In the genomic region with DNA sequence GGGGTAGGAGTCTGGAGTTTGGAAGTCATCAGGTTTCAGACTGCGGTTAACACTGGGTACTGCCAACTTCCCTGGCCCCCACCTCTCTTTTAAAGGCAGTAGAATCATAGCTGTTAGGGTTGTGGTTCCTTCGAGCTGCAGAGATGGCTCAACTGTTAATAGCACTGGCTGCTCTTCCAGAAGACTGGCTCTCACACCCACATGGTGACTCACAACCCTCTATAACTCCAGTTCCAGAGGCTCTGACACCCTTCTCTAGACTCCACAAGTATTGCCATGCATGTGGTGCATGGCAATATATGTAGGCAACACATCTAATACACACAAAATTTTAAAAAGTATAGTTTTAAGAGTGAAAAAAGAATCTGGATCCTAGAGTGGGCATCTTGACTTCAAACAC, we compare ENCODE assay signal across 20 mouse cellular contexts.
DNase-seq lines count a peak whose midpoint lies in the region; ATAC-seq and TF ChIP-seq lines count a peak whose summit lies in the region.
"Had no signal": no experiment of that assay in that cellular context is flagged by ENCODE, and none has a peak within 500 bp of the region (broad histone marks: within the 10 kb centered on the region; RNA-seq: fewer than 3 reads in every experiment).

No protein-coding gene starts in this region.

- WGBS in heart, embryonic 16.5 days, result 73% methylated on average over 2 of the region's 2 CpGs
- WGBS in lung, postnatal 0 days, result 60% methylated on average over 2 of the region's 2 CpGs
- 50% methylated on average over 2 of the region's 2 CpGs for WGBS in lung, adult 2 months
- 90% methylated on average over 2 of the region's 2 CpGs for WGBS in limb, embryonic 10.5 days

- peak overlapping the region; percentile 52 for H3K27ac ChIP-seq in heart, embryonic 16.5 days (ENCODE audit: low read length)
- H3K27ac ChIP-seq in lung, postnatal 0 days (ENCODE audit: low read length), result peak overlapping the region; percentile 34; the same call in 1 of the 2 replicates
- 0 out of 2 replicates have a peak overlapping the region, but pooled peaks have one; percentile 9 for H3K27ac ChIP-seq in limb, embryonic 10.5 days
- H3K27ac ChIP-seq: embryonic facial prominence, embryonic 12.5 days; hindbrain, embryonic 15.5 days; limb, embryonic 15.5 days; midbrain, embryonic 13.5 days; neural tube, embryonic 15.5 days had no signal

- no peaks in the 10 kb centered on the region for H3K36me3 ChIP-seq in heart, embryonic 16.5 days (ENCODE audit: control insufficient read depth, insufficient read depth)
- no peaks in the 10 kb centered on the region for H3K36me3 ChIP-seq in lung, postnatal 0 days (ENCODE audit: insufficient read depth, low read length)
- no peaks in the 10 kb centered on the region for H3K36me3 ChIP-seq in limb, embryonic 10.5 days
- H3K36me3 ChIP-seq: embryonic facial prominence, embryonic 12.5 days; hindbrain, embryonic 15.5 days; limb, embryonic 15.5 days; midbrain, embryonic 13.5 days; neural tube, embryonic 15.5 days had no signal

- TF ChIP-seq CTCF in lung, postnatal 0 days (IDR thresholded peaks at IDR 0.05), result no peak
- TF ChIP-seq CTCF in lung, adult 2 months (IDR thresholded peaks at IDR 0.05; ENCODE audit: insufficient read depth, low read length), result no peak
- TF ChIP-seq CTCF in Patski (IDR thresholded peaks at IDR 0.05), result no peak

- no peaks in the 10 kb centered on the region for H3K9me3 ChIP-seq in heart, embryonic 16.5 days (replicated peaks; ENCODE audit: control insufficient read depth, low read length)
- no peaks in the 10 kb centered on the region for H3K9me3 ChIP-seq in lung, postnatal 0 days (ENCODE audit: low read length)
- no peaks in the 10 kb centered on the region for H3K9me3 ChIP-seq in limb, embryonic 10.5 days (replicated peaks)
- H3K9me3 ChIP-seq: embryonic facial prominence, embryonic 12.5 days; hindbrain, embryonic 15.5 days; limb, embryonic 15.5 days; midbrain, embryonic 13.5 days; neural tube, embryonic 15.5 days had no signal

- no peak for TF ChIP-seq POLR2A in lung, adult 2 months (IDR thresholded peaks at IDR 0.05; ENCODE audit: borderline replicate concordance, extremely low read depth, low read depth, low read length)

- no peak for TF ChIP-seq EP300 in lung, postnatal 0 days (IDR thresholded peaks at IDR 0.05)

- no peak overlapping the region for H3K4me2 ChIP-seq in heart, embryonic 16.5 days (ENCODE audit: low read depth, low read length)
- no peak overlapping the region for H3K4me2 ChIP-seq in lung, postnatal 0 days (replicated peaks; ENCODE audit: low read depth, low read length)
- H3K4me2 ChIP-seq: embryonic facial prominence, embryonic 12.5 days; hindbrain, embryonic 15.5 days; limb, embryonic 15.5 days; midbrain, embryonic 13.5 days; neural tube, embryonic 15.5 days had no signal

- in situ Hi-C loops in Patski (cut with MboI; ENCODE audit: low pct_unique_long_range_greater_than_20kb), result no loop called here

- no peaks in the 10 kb centered on the region for H3K27me3 ChIP-seq in heart, embryonic 16.5 days (ENCODE audit: control insufficient read depth, insufficient read depth, low read length)
- no peaks in the 10 kb centered on the region for H3K27me3 ChIP-seq in lung, postnatal 0 days (replicated peaks; ENCODE audit: insufficient read depth, low read length)
- no peaks in the 10 kb centered on the region for H3K27me3 ChIP-seq in Patski
- no peaks in the 10 kb centered on the region for H3K27me3 ChIP-seq in limb, embryonic 10.5 days (ENCODE audit: low read depth, poor library complexity, severe bottlenecking)
- H3K27me3 ChIP-seq: embryonic facial prominence, embryonic 12.5 days; hindbrain, embryonic 15.5 days; limb, embryonic 15.5 days; midbrain, embryonic 13.5 days; neural tube, embryonic 15.5 days had no signal

- peaks cover 10% of the 10 kb centered on the region for H3K4me1 ChIP-seq in heart, embryonic 16.5 days (ENCODE audit: control insufficient read depth, insufficient read depth, low read length)
- no peaks in the 10 kb centered on the region for H3K4me1 ChIP-seq in lung, postnatal 0 days (ENCODE audit: insufficient read depth, low read depth, low read length)
- peaks cover 17% of the 10 kb centered on the region for H3K4me1 ChIP-seq in lung, adult 2 months (ENCODE audit: control insufficient read depth, insufficient read depth, low read length)
- H3K4me1 ChIP-seq in limb, embryonic 10.5 days, result peaks cover 8% of the 10 kb centered on the region
- H3K4me1 ChIP-seq: embryonic facial prominence, embryonic 12.5 days; hindbrain, embryonic 15.5 days; neural tube, embryonic 15.5 days had no signal

- ATAC-seq in heart, embryonic 16.5 days (replicated peaks; ENCODE audit: extremely low read depth, insufficient read depth, low FRiP score), result no peak
- ATAC-seq in lung, postnatal 0 days, result 0 out of 2 replicates have a peak, but pooled peaks have one; percentile 10
- ATAC-seq in Patski, result peak; percentile 85
- ATAC-seq: CD4-positive, CD25-positive, alpha-beta regulatory T cell, adult 4 months; forebrain, embryonic 14.5 days; intestine, embryonic 16.5 days; midbrain, embryonic 13.5 days had no signal

- no peak overlapping the region for H3K4me3 ChIP-seq in heart, embryonic 16.5 days (ENCODE audit: low read length)
- H3K4me3 ChIP-seq in lung, postnatal 0 days (ENCODE audit: low read depth, low read length), result no peak overlapping the region
- no peak overlapping the region for H3K4me3 ChIP-seq in lung, adult 2 months (replicated peaks; ENCODE audit: extremely low read depth, low read depth, low read length)
- H3K4me3 ChIP-seq in limb, embryonic 10.5 days, result no peak overlapping the region
- H3K4me3 ChIP-seq: embryonic facial prominence, embryonic 12.5 days; erythroblast, embryonic 14.5 days; hindbrain, embryonic 15.5 days; limb, embryonic 15.5 days; midbrain, embryonic 13.5 days; neural tube, embryonic 15.5 days had no signal

- POLR2A ChIA-PET in Patski (lab: Charles Lee), result interaction anchor here (0.5 kb wide), 1 partner anchor 133 kb away, joined by 5 read pairs; no protein-coding TSS in a partner anchor

- H3K9ac ChIP-seq in heart, embryonic 16.5 days (ENCODE audit: low read length), result no peak overlapping the region
- no peak overlapping the region for H3K9ac ChIP-seq in lung, postnatal 0 days (replicated peaks; ENCODE audit: low read depth)
- H3K9ac ChIP-seq: embryonic facial prominence, embryonic 12.5 days; hindbrain, embryonic 15.5 days; limb, embryonic 15.5 days; liver, postnatal 0 days; midbrain, embryonic 13.5 days; neural tube, embryonic 15.5 days had no signal

- DNase-seq in heart, adult 18-20 months, result no peak
- no peak for DNase-seq in lung, postnatal 0 days (ENCODE audit: low spot score)
- DNase-seq in lung, adult 2 months, result no peak
- DNase-seq in Patski (ENCODE audit: low read depth, low spot score), result peak; percentile 44
- DNase-seq in limb, embryonic 10.5 days (ENCODE audit: low spot score), result no peak
- no peak for DNase-seq in thymus, postnatal 10 days (ENCODE audit: low spot score in 2 of 2)
- DNase-seq: cerebellum, adult 9-10 months; liver, postnatal 0 days; right cerebral cortex, postnatal 25 days; thymus, postnatal 4 days had no signal

- CTCF ChIA-PET in Patski (lab: Charles Lee), result no interaction called here
